Mouse (Mus musculus): ENCODE data around the gene Fgfr2. TPM values are rescaled to one million over a fixed set of nuclear protein-coding genes. Genes with fewer than 3 reads are reported as not detected.

Gene Fgfr2
- polyA plus RNA-seq, 1 experiment from 2014 or later, result 20.3 TPM

- Histone ChIP-seq H3K27ac (ENCODE audit: low read length) (no peak overlapping the region), H3K4me1 (ENCODE audit: control insufficient read depth, insufficient read depth, low read length) (peaks cover 5% of the 10 kb centered on the region), H3K4me2 (ENCODE audit: low read depth, low read length) (no peak overlapping the region), H3K36me3 (ENCODE audit: control insufficient read depth, insufficient read depth) (no peaks in the 10 kb centered on the region), H3K27me3 (ENCODE audit: control insufficient read depth, insufficient read depth, low read length) (no peaks in the 10 kb centered on the region), H3K4me3 (ENCODE audit: low read length) (no peak overlapping the region), H3K9ac (ENCODE audit: low read length) (no peak overlapping the region), H3K9me3 (replicated peaks; ENCODE audit: control insufficient read depth, low read length) (no peaks in the 10 kb centered on the region)
- no peak for ATAC-seq (replicated peaks; ENCODE audit: extremely low read depth, insufficient read depth, low FRiP score)
- WGBS, result 56% methylated on average over 8 of the region's 8 CpGs
Observed at GRCm38 (mm10) chr7:132312396-132312795, 810.8 kb downstream of the Fgfr2 start.

- peaks cover 6% of the 10 kb centered on the region; the same call in 1 of the 2 replicates for H3K4me1 ChIP-seq (ENCODE audit: control insufficient read depth, insufficient read depth, low read length)
- no peaks in the 10 kb centered on the region for H3K27me3 ChIP-seq (ENCODE audit: control insufficient read depth, insufficient read depth, low read length)
- no peak overlapping the region for H3K27ac ChIP-seq (ENCODE audit: low read length)
- no peak for ATAC-seq (replicated peaks; ENCODE audit: extremely low read depth, insufficient read depth, low FRiP score)
- no peak overlapping the region for H3K4me3 ChIP-seq (ENCODE audit: low read length)
- H3K9ac ChIP-seq (ENCODE audit: low read length), result no peak overlapping the region
- no peak overlapping the region for H3K4me2 ChIP-seq (ENCODE audit: low read depth, low read length)
- H3K9me3 ChIP-seq (replicated peaks; ENCODE audit: control insufficient read depth, low read length), result no peaks in the 10 kb centered on the region
- WGBS, result 63% methylated on average over 5 of the region's 5 CpGs
- H3K36me3 ChIP-seq (ENCODE audit: control insufficient read depth, insufficient read depth), result no peaks in the 10 kb centered on the region
Observed at GRCm38 (mm10) chr7:132308537-132309191, 814.5 kb downstream of the Fgfr2 start.

GRCm38 (mm10) chr7:132307722-132308271 lies 815.4 kb downstream of the Fgfr2 start:
- no peak for ATAC-seq (replicated peaks; ENCODE audit: extremely low read depth, insufficient read depth, low FRiP score)
- H3K4me2 ChIP-seq (ENCODE audit: low read depth, low read length), result no peak overlapping the region
- 47% methylated on average over 6 of the region's 6 CpGs for WGBS
- H3K4me1 ChIP-seq (ENCODE audit: control insufficient read depth, insufficient read depth, low read length), result peaks cover 6% of the 10 kb centered on the region; the same call in 1 of the 2 replicates
- H3K36me3 ChIP-seq (ENCODE audit: control insufficient read depth, insufficient read depth), result no peaks in the 10 kb centered on the region
- H3K27me3 ChIP-seq (ENCODE audit: control insufficient read depth, insufficient read depth, low read length), result no peaks in the 10 kb centered on the region
- H3K9ac ChIP-seq (ENCODE audit: low read length), result no peak overlapping the region
- H3K4me3 ChIP-seq (ENCODE audit: low read length), result no peak overlapping the region
- H3K9me3 ChIP-seq (replicated peaks; ENCODE audit: control insufficient read depth, low read length), result no peaks in the 10 kb centered on the region
- H3K27ac ChIP-seq (ENCODE audit: low read length), result no peak overlapping the region

GRCm38 (mm10) chr7:132306671-132307412 lies 816.3 kb downstream of the Fgfr2 start:
- ATAC-seq (replicated peaks; ENCODE audit: extremely low read depth, insufficient read depth, low FRiP score), result no peak
- H3K4me1 ChIP-seq (ENCODE audit: control insufficient read depth, insufficient read depth, low read length), result peaks cover 11% of the 10 kb centered on the region; the same call in 1 of the 2 replicates
- no peak overlapping the region for H3K9ac ChIP-seq (ENCODE audit: low read length)
- no peaks in the 10 kb centered on the region for H3K36me3 ChIP-seq (ENCODE audit: control insufficient read depth, insufficient read depth)
- H3K27ac ChIP-seq (ENCODE audit: low read length), result no peak overlapping the region
- H3K4me3 ChIP-seq (ENCODE audit: low read length), result no peak overlapping the region
- 86% methylated on average over 8 of the region's 8 CpGs for whole genome bisulfite sequencing
- no peaks in the 10 kb centered on the region for H3K27me3 ChIP-seq (ENCODE audit: control insufficient read depth, insufficient read depth, low read length)
- no peak overlapping the region for H3K4me2 ChIP-seq (ENCODE audit: low read depth, low read length)
- no peaks in the 10 kb centered on the region for H3K9me3 ChIP-seq (replicated peaks; ENCODE audit: control insufficient read depth, low read length)

GRCm38 (mm10) chr7:132305492-132306375 lies 817.4 kb downstream of the Fgfr2 start:
- Histone ChIP-seq H3K9ac (ENCODE audit: low read length) (no peak overlapping the region), H3K27me3 (ENCODE audit: control insufficient read depth, insufficient read depth, low read length) (no peaks in the 10 kb centered on the region), H3K4me2 (ENCODE audit: low read depth, low read length) (no peak overlapping the region), H3K4me3 (ENCODE audit: low read length) (no peak overlapping the region), H3K4me1 (ENCODE audit: control insufficient read depth, insufficient read depth, low read length) (peaks cover 13% of the 10 kb centered on the region; the same call in 1 of the 2 replicates), H3K36me3 (ENCODE audit: control insufficient read depth, insufficient read depth) (no peaks in the 10 kb centered on the region), H3K9me3 (replicated peaks; ENCODE audit: control insufficient read depth, low read length) (no peaks in the 10 kb centered on the region), H3K27ac (ENCODE audit: low read length) (no peak overlapping the region)
- 75% methylated on average over 5 of the region's 5 CpGs for WGBS
- ATAC-seq (replicated peaks; ENCODE audit: extremely low read depth, insufficient read depth, low FRiP score), result no peak

GRCm38 (mm10) chr7:132304424-132305085 lies 818.6 kb downstream of the Fgfr2 start:
- no peak overlapping the region for H3K27ac ChIP-seq (ENCODE audit: low read length)
- H3K36me3 ChIP-seq (ENCODE audit: control insufficient read depth, insufficient read depth), result no peaks in the 10 kb centered on the region
- ATAC-seq (replicated peaks; ENCODE audit: extremely low read depth, insufficient read depth, low FRiP score), result no peak
- H3K9me3 ChIP-seq (replicated peaks; ENCODE audit: control insufficient read depth, low read length), result no peaks in the 10 kb centered on the region
- H3K27me3 ChIP-seq (ENCODE audit: control insufficient read depth, insufficient read depth, low read length), result no peaks in the 10 kb centered on the region
- 69% methylated on average over 8 of the region's 8 CpGs for WGBS
- H3K4me1 ChIP-seq (ENCODE audit: control insufficient read depth, insufficient read depth, low read length), result peaks cover 17% of the 10 kb centered on the region; the same call in 1 of the 2 replicates
- no peak overlapping the region for H3K9ac ChIP-seq (ENCODE audit: low read length)
- no peak overlapping the region for H3K4me3 ChIP-seq (ENCODE audit: low read length)
- H3K4me2 ChIP-seq (ENCODE audit: low read depth, low read length), result no peak overlapping the region

- ATAC-seq (replicated peaks; ENCODE audit: extremely low read depth, insufficient read depth, low FRiP score), result no peak; the same call in 1 of the 2 replicates
- H3K9ac ChIP-seq (ENCODE audit: low read length), result no peak overlapping the region
- 59% methylated on average over 7 of the region's 7 CpGs for WGBS
- no peak overlapping the region for H3K4me3 ChIP-seq (ENCODE audit: low read length)
- H3K27me3 ChIP-seq (ENCODE audit: control insufficient read depth, insufficient read depth, low read length), result no peaks in the 10 kb centered on the region
- H3K9me3 ChIP-seq (replicated peaks; ENCODE audit: control insufficient read depth, low read length), result no peaks in the 10 kb centered on the region
- H3K27ac ChIP-seq (ENCODE audit: low read length), result no peak overlapping the region
- peaks cover 17% of the 10 kb centered on the region; the same call in 1 of the 2 replicates for H3K4me1 ChIP-seq (ENCODE audit: control insufficient read depth, insufficient read depth, low read length)
- H3K4me2 ChIP-seq (ENCODE audit: low read depth, low read length), result no peak overlapping the region
- no peaks in the 10 kb centered on the region for H3K36me3 ChIP-seq (ENCODE audit: control insufficient read depth, insufficient read depth)
Observed at GRCm38 (mm10) chr7:132303988-132304387, 819.2 kb downstream of the Fgfr2 start.

DNA sequence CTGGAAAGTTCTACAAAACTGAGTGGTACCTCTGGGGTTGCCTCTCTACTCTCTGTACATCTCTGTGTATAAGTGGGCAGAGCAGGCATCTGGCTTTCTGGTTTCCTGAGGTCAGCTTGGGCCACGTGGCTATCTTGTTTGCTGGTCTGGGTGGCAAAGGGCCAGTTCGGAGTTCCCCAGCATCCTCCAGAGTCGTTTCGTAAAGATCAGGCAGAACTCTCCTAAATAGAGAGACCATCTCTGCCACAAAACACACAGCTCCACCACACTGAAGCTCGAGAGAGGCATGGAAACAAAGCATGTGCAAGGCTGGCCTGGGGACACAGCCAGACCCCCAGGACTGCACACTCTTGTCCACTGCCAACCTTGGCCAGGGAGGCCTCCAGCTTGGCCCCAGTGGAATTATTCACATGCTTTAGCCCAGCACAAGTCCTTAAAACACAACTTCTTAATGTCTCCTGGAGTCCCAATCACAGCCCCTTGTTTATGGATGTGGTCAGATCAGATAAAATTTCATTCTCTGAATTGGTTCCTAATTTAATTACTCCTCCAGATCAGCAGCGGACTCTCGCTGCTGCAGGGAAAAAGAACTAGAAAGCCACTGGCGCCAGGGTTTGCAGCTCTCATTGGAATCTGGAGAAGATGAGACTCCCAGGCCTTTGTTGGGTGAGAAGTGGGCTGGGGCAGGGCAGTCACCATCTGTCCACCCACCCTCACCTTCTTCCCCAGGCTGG lies 820.5 kb downstream of the Fgfr2 start:
- no peaks in the 10 kb centered on the region for H3K27me3 ChIP-seq (ENCODE audit: control insufficient read depth, insufficient read depth, low read length)
- no peaks in the 10 kb centered on the region for H3K9me3 ChIP-seq (replicated peaks; ENCODE audit: control insufficient read depth, low read length)
- H3K4me2 ChIP-seq (ENCODE audit: low read depth, low read length), result no peak overlapping the region
- H3K9ac ChIP-seq (ENCODE audit: low read length), result no peak overlapping the region
- peaks cover 17% of the 10 kb centered on the region; the same call in 1 of the 2 replicates for H3K4me1 ChIP-seq (ENCODE audit: control insufficient read depth, insufficient read depth, low read length)
- WGBS, result 59% methylated on average over 8 of the region's 8 CpGs
- ATAC-seq (replicated peaks; ENCODE audit: extremely low read depth, insufficient read depth, low FRiP score), result no peak
- no peaks in the 10 kb centered on the region for H3K36me3 ChIP-seq (ENCODE audit: control insufficient read depth, insufficient read depth)
- H3K27ac ChIP-seq (ENCODE audit: low read length), result no peak overlapping the region
- H3K4me3 ChIP-seq (ENCODE audit: low read length), result no peak overlapping the region
